Mouse (Mus musculus) lung, embryonic 14.5 days (tissue): Measurements from ENCODE around the gene Pagr1b. TPM values are rescaled to one million over a fixed set of nuclear protein-coding genes. Genes with fewer than 3 reads are reported as not detected.

Source experiments
- ATAC-seq: fragments of 200-750 bp; cut with Nextera tagmentation; 2 replicates; pipeline ENCODE4 v1.8.0; 2017; ENCODE audit warnings: mild to moderate bottlenecking, moderate TSS enrichment, moderate library complexity; ENCODE audit not compliant: insufficient read depth
- DNase-seq: peaks from one replicate; pipeline ENCODE4 v3.0.0-alpha.2; 2015
- H3K27ac ChIP-seq: fragments of 300-500 bp; sonication (generic); 2 replicates; pipeline ENCODE4 v1.5.1; 2014; ENCODE audit warnings: low read depth, mild to moderate bottlenecking, moderate library complexity
- H3K27me3 ChIP-seq: fragments of 300-500 bp; sonication (generic); 2 replicates; pipeline ENCODE4 v1.6.1; 2014; ENCODE audit warnings: low read length, control low read depth; ENCODE audit not compliant: insufficient read depth
- H3K36me3 ChIP-seq: fragments of 300-500 bp; sonication (generic); 2 replicates; pipeline ENCODE4 v1.6.1; 2014; ENCODE audit warnings: control low read depth; ENCODE audit not compliant: insufficient read depth
- H3K4me1 ChIP-seq: fragments of 300-500 bp; sonication (generic); 2 replicates; pipeline ENCODE4 v1.6.1; 2014; ENCODE audit warnings: antibody characterized with exemption, control low read depth; ENCODE audit not compliant: insufficient read depth
- H3K4me2 ChIP-seq: fragments of 300-500 bp; sonication (generic); 2 replicates; pipeline ENCODE4 v1.6.1; 2014; ENCODE audit warnings: mild to moderate bottlenecking
- H3K4me3 ChIP-seq: fragments of 300-500 bp; sonication (generic); 2 replicates; pipeline ENCODE4 v1.5.1; 2014; ENCODE audit warnings: low read depth, low read length
- H3K9ac ChIP-seq: fragments of 300-500 bp; sonication (generic); 2 replicates; pipeline ENCODE4 v1.6.1; 2014
- H3K9me3 ChIP-seq: fragments of 300-500 bp; sonication (generic); 2 replicates; pipeline ENCODE4 v1.6.1; 2016; ENCODE audit warnings: low read depth, low read length, control low read depth
- CTCF ChIP-seq: IDR thresholded peaks from 2 replicates; pipeline ENCODE4 v1.5.1; 2016; ENCODE audit warnings: antibody characterized with exemption, low read depth
- WGBS: fragments of 180-500 bp; shearing (Covaris S2); extraction: QIAGEN DNeasy Blood & Tissue Kit; methylation state at CpG from one replicate; pipeline ENCODE4 v1.1.7; 2014; 5-methylcytosine and 5-hydroxymethylcytosine counted together
- polyA plus RNA-seq: library from polyadenylated mRNA; unstranded; fragments of >200 nt; fragmentation: Nextera tagmentation; extraction: Ambion mirVana; gene quantifications from 2 replicates; pipeline ENCODE4 v1.2.1, GENCODE M21; 2014

Pagr1b gene
- polyA plus RNA-seq, 1 experiment from 2014 or later: not detected

- Histone ChIP-seq H3K4me2 (peak overlapping the region; percentile 87), H3K9me3 (no peaks in the 10 kb centered on the region), H3K4me3 (peak overlapping the region; percentile 73; the same call in 1 of the 2 replicates), H3K27me3 (no peaks in the 10 kb centered on the region), H3K36me3 (peaks cover 47% of the 10 kb centered on the region), H3K9ac (no peak overlapping the region), H3K4me1 (peaks cover 5% of the 10 kb centered on the region), H3K27ac (no peak overlapping the region)
- TF ChIP-seq CTCF: no peak
- 92% methylated on average over 12 of the region's 12 CpGs for WGBS
- ATAC-seq: no peak
- DNase-seq: no peak
Measured at GRCm38 (mm10) chr7:127014993-127015392, 1.3 kb downstream of the Pagr1b start.

GRCm38 (mm10) chr7:127014320-127014719 lies 2.0 kb downstream of the Pagr1b start, which contains the start of gene Mvp:
Gene Mvp (minus strand): TSS chr7:127014621.
- TF ChIP-seq CTCF: no peak
- Histone ChIP-seq H3K27me3 (no peaks in the 10 kb centered on the region), H3K27ac (peak within 1 kb of the TSS; percentile 69), H3K4me1 (peaks cover 5% of the 10 kb centered on the region; the same call in 1 of the 2 replicates), H3K9me3 (no peaks in the 10 kb centered on the region), H3K9ac (peak within 1 kb of the TSS; percentile 52), H3K4me3 (peak within 1 kb of the TSS; percentile 73), H3K4me2 (peak within 1 kb of the TSS; percentile 87), H3K36me3 (peaks cover 45% of the 10 kb centered on the region)
- WGBS: 20% methylated on average over 11 of the region's 11 CpGs
- DNase-seq (peak; percentile 85), ATAC-seq (0 out of 2 replicates have a peak, but pooled peaks have one; percentile 3)

DNA sequence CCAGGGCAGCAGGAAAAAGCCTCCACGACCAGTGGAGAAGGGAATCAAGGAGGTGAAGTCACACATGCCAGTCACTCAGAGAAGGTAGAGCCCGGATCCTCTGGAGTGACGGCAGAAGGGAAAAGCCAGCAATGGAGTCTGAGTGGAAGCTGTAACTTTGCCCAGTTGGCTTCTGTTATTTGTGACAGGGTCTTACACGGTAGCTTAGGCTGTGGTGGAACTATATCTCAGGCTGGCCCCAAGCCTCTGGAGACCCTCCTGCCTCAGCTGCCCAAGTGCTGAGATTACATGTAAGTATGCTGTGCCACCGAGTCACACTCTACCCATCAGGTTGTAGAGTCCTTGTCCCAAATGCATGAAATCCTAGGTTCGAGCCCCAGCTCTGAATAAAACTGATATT lies 2.9 kb downstream of the Pagr1b start:
- ATAC-seq: no peak
- 93% methylated on average over 6 of the region's 6 CpGs for WGBS
- H3K4me2 ChIP-seq: peak overlapping the region; percentile 87; the same call in 1 of the 2 replicates

GRCm38 (mm10) chr7:127012845-127013244 lies 3.4 kb downstream of the Pagr1b start:
- Histone ChIP-seq H3K4me2 (no peak overlapping the region), H3K9ac (no peak overlapping the region), H3K4me1 (peaks cover 5% of the 10 kb centered on the region; the same call in 1 of the 2 replicates), H3K27ac (no peak overlapping the region), H3K27me3 (no peaks in the 10 kb centered on the region), H3K9me3 (no peaks in the 10 kb centered on the region), H3K36me3 (peaks cover 38% of the 10 kb centered on the region), H3K4me3 (no peak overlapping the region)
- DNase-seq: no peak
- no peak for TF ChIP-seq CTCF
- WGBS: 93% methylated on average over 10 of the region's 10 CpGs
- ATAC-seq: no peak

More for the DNA sequence above, 2.9 kb downstream of the Pagr1b start:
- no peak for TF ChIP-seq CTCF
- H3K9ac ChIP-seq: no peak overlapping the region
- no peak for DNase-seq
- H3K4me3 ChIP-seq: peak overlapping the region; percentile 45; the same call in 1 of the 2 replicates
- peaks cover 38% of the 10 kb centered on the region for H3K36me3 ChIP-seq
- H3K9me3 ChIP-seq: no peaks in the 10 kb centered on the region
- peaks cover 5% of the 10 kb centered on the region; the same call in 1 of the 2 replicates for H3K4me1 ChIP-seq
- H3K27me3 ChIP-seq: no peaks in the 10 kb centered on the region
- no peak overlapping the region for H3K27ac ChIP-seq

DNA sequence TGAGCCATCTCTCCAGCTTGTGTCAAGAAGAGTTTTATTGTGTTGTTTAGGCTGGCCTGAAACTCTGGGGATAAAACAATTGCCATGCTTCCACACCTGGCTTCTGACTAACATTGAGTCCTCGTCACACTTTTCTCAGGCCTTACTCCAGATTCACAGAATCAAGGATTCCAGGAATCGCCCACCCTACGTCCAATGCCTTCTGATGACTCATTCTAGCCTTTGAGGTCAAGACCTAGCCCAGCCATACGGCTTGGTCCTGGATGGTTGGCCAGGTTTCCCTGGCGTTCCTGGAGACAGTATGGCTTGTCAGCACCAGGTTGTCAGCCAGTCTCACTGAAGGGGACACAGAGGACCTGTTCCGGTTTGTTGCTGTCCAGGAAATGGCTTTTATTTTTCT lies 3.9 kb downstream of the Pagr1b start:
- Histone ChIP-seq H3K27ac (no peak overlapping the region), H3K4me1 (peaks cover 5% of the 10 kb centered on the region; the same call in 1 of the 2 replicates), H3K9me3 (no peaks in the 10 kb centered on the region), H3K9ac (no peak overlapping the region), H3K4me2 (no peak overlapping the region), H3K4me3 (no peak overlapping the region), H3K27me3 (no peaks in the 10 kb centered on the region), H3K36me3 (peaks cover 38% of the 10 kb centered on the region)
- no peak for TF ChIP-seq CTCF
- ATAC-seq (no peak), DNase-seq (no peak)
- 76% methylated on average over 6 of the region's 6 CpGs for WGBS

DNA sequence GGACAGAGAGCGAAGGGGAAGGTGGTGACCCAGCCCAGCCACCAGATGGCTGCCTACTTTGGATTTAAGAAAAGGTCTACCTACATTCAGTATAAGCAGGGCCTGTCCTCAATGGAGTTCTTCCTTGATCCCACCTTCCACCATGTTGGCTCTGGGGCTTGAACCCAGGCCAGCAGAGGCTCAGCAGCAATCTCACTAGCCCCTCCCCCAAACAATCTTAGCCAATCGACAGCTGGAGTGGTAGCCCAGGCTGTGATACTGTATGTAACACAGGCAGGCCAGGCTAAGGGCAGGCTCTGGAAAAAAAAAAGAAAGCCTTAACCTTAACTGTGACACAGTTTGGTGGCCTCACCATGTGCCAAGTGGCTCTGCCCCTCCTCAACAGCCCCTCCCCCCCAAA lies 4.6 kb downstream of the Pagr1b start:
- H3K27ac ChIP-seq: no peak overlapping the region
- WGBS: 79% methylated on average over 2 of the region's 2 CpGs

GRCm38 (mm10) chr7:127011051-127011450 lies 5.2 kb downstream of the Pagr1b start:
- Histone ChIP-seq H3K27ac (no peak overlapping the region), H3K9me3 (no peaks in the 10 kb centered on the region), H3K4me2 (no peak overlapping the region), H3K9ac (no peak overlapping the region), H3K27me3 (no peaks in the 10 kb centered on the region), H3K4me3 (no peak overlapping the region), H3K36me3 (peaks cover 38% of the 10 kb centered on the region), H3K4me1 (peaks cover 5% of the 10 kb centered on the region; the same call in 1 of the 2 replicates)
- no peak for TF ChIP-seq CTCF
- DNase-seq (no peak), ATAC-seq (no peak)
- 86% methylated on average over 2 of the region's 2 CpGs for WGBS

More for the DNA sequence above, 4.6 kb downstream of the Pagr1b start:
- Histone ChIP-seq H3K4me3 (no peak overlapping the region), H3K4me2 (no peak overlapping the region), H3K4me1 (peaks cover 5% of the 10 kb centered on the region; the same call in 1 of the 2 replicates), H3K9ac (no peak overlapping the region), H3K9me3 (no peaks in the 10 kb centered on the region), H3K36me3 (peaks cover 38% of the 10 kb centered on the region), H3K27me3 (no peaks in the 10 kb centered on the region)
- 0 out of 2 replicates have a peak, but pooled peaks have one; percentile 7 for TF ChIP-seq CTCF
- DNase-seq (no peak), ATAC-seq (no peak)
